Mouse (Mus musculus): ENCODE measurements around the gene Rhcg. TPM values are rescaled to one million over a fixed set of nuclear protein-coding genes. Genes with fewer than 3 reads are reported as not detected.
A peak's percentile ranks its signal among the peaks of the same experiment; 100 is the strongest.

Gene Rhcg
- polyA plus RNA-seq (2012; rRNA removed), result 4.6 and 5.5 TPM in 2 replicates

DNA sequence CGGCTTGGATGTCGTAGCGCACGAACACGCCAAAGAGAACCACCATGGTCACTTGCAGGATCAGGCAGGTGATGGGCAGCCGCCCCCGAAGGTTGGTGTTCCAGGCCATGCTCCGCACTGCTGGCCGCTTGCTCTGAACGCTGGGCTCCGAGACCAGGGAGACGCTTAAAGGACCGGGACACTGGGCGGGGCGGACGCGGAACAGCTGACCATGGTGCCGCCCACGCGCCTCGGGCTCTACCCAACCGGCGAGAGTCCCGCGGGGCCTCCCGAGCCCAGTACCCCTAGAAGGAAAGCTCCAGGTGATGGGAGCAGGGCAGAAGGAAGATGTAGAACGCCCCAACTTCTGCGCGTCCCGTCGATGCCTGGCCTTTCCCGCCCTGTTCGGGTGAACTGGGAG is at the start of gene Rhcg:
Rhcg (minus strand) TSS at position 240 of the 400 bp plus-strand sequence.
- DNase-seq (ENCODE audit: extremely low spot score in 1 of 2, low spot score in 1 of 2), result no peak

DNA sequence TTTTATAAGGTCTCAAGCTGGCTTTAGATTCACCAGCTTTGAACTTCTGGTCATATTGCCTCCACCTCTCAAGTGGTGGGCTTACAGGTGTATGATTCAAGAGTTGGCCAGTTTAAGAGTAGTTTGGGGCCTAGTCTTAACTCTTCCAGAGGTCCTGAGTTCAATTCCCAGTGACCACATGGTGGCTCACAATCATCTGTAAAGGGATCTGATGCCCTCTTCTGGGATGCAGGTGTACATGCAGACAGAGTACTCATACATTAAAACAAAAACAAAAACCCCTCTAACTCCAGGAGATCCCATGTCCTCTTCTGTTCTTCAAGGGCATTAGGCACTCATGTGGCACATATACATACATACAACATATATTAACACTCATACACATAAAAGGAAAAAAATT is 49.2 kb upstream of the Rhcg start:
- no peak for DNase-seq (ENCODE audit: extremely low spot score in 1 of 2, low spot score in 1 of 2)

DNA sequence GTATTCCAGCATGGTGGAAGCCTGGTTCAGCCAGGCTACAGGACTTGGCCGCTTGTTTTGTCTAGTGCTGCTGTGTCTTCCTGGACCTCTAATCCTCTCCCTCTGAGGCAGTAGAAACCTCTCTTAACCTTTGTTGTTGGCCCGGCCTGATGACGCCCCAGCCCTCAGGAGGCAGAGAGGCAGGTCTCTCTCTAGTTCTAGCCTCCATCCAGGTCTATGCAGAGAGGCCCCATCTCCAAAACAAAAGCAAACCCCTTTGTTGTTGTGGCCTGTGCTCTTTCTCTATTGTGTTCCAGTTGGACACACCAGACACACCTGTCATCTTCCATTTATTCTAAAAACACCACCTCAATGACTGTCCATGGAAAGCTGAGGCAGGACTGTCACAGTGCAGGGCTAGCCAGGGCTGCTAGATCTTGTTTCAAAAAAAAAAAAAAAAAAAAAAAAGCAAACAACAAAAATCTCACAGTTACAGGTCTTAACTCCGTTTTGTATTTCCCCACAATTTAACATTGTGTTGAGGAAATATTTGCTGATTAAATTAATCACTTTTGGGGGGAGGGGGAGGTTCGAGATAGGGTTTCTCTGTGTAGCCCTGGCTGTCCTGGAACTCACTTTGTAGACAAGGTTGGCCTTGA is 43.9 kb upstream of the Rhcg start:
- no peak for DNase-seq (ENCODE audit: extremely low spot score in 1 of 2, low spot score in 1 of 2)

DNA sequence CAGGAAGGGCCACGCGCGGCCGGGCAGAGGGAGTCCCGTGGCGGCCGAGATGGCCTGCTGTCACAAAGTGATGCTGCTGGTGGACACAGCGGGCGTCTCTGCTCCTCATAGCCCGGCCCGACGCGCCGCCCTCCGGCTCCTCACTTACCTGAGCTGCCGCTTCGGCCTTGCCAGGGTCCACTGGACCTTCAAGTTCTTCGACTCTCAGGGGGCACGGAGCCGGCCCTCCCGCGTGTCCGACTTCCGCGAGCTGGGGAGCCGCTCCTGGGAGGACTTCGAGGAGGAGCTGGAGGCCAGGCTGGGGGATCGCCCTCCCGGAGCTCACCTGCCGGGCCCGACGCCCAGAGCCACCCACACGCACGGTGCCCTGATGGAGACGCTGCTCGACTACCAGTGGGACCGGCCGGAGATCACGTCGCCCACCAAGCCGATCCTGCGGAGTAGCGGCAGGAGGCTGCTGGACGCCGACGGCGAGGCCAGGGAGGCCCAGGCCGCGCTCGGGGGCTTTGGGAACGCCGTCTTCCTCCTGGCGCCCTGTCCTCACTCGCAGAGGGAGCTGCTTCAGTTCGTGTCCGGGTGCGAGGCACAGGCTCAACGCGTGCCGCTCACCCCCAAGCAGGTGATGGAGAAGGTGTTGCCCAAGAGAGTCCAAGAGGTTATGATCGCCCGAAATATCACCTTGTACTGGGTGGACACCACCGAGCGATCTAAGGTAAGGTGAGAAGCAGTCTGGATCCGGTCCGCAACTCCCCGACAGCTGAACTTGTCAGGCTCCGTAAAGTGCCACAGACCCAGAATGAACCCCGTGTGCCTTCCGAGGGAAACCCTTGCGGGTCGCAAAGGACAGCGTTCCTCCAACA is 43.1 kb upstream of the Rhcg start:
- DNase-seq (ENCODE audit: extremely low spot score in 1 of 2, low spot score in 1 of 2), result peak in 1 of 2 experiments; percentile 0

DNA sequence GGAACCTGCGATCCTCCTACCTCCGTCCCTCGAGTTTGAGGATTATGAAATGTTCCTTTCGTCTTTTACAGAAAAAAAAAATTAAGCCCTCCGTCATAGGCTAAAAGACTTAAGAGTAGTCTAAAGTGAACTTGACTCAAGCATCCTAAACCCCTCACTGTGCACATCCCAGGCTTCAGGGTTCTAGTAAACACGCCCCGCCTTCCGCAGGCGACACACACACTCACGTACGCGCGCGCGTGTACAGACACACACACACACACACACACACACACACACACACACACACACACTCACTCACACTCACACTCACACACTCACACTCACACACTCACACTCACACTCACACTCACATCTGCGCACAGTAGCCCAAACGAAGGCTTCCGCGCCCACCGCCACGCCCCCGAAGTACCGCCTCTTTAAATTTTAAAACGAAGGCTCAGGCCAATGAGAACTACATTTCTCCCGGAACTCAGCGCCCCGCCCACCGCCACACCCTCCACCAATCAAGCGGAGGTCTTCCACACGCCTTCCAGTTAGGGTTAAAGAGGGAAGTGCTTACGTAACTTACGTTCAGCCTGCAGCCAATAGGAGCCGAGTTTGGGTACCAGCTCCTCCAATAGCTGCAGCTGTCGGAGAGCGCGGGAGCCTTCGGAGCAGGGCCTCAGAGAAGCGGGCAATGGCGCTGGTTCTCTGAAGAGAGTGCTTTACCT is 42.3 kb upstream of the Rhcg start, which contains the start of gene Ticrr:
Ticrr (plus strand) TSS at position 619 of the 713 bp plus-strand sequence.
- DNase-seq (ENCODE audit: extremely low spot score in 1 of 2, low spot score in 1 of 2), result peak; percentile 94 to 97

DNA sequence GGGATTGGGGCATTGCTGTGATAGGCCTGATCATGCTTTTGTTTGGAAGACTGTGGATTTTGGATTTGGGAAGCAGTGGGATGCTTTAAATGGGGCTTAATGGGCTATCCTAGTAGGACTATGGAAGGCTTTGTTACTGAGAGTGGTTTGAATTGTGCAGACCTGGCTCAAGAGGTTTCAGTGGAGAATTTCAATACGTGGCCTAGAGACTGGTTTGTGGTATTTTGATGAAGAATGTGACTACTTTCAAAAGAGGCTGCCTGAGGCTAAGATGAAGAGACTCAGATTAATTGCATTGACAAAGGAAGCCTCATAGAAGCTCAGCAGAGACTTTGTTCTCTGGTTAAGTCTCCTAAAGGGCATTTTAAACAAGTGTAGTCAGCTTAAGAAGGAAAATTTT is 37.1 kb upstream of the Rhcg start:
- DNase-seq (ENCODE audit: extremely low spot score in 1 of 2, low spot score in 1 of 2), result no peak

DNA sequence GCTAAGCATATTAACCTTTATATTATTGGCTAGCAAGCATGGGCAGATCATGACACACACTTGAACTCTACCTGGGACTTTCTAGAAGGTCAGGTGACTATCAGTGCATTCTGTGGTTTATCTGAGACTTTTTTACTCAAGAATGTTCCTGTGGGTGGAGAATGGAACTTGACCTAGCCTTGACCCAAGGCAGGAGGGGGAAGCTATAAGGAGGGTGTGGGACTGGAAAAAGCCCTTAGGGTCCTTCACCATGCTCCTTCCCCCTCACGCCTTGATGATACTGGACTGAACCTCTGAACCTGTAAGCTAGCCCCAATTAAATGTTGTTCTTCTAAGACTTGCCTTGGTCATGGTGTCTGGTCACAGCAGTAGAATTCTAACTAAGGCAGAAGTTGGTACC is 36.7 kb upstream of the Rhcg start:
- DNase-seq (ENCODE audit: extremely low spot score in 1 of 2, low spot score in 1 of 2), result no peak

DNA sequence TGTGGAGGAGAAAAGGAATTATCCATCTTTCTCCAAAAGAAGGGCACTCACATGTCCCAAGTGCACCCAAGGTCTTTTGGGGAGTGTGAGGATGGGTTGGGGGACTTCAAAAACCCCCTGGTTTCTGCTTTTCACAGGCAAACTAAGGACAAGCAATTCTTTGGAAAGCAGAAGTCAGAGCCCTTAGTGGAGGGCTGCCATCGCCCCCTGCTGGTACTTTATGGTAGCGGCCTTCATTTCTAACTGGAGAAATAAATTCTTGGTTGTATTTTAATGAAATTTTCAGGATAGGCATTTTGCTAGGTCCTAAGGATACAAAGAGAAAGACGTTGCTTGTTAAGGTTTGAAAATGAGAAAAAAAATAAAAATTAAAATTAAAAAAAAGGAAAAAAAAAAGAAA is 31.5 kb upstream of the Rhcg start:
- peak in 1 of 2 experiments; percentile 85 for DNase-seq (ENCODE audit: extremely low spot score in 1 of 2, low spot score in 1 of 2)

DNA sequence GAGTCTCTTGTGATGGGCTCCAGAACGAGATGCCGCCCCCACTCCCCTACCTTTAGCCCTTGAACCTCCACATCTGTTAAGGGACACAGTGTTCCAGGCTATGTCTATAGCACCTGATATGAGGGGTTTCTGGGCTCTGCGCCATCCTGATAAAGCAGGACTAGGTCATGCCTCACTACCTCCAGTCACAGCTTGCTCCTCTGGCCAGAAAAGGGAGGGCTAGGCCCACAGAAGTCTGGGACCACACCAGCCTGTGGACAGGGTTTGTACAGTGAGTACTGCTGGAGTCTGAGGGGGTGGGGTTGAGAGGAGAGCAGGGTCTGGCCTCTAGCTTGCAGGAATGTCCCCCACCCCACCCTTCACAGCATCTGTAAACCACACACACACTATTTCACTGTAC is 29.8 kb upstream of the Rhcg start:
- no peak for DNase-seq (ENCODE audit: extremely low spot score in 1 of 2, low spot score in 1 of 2)

DNA sequence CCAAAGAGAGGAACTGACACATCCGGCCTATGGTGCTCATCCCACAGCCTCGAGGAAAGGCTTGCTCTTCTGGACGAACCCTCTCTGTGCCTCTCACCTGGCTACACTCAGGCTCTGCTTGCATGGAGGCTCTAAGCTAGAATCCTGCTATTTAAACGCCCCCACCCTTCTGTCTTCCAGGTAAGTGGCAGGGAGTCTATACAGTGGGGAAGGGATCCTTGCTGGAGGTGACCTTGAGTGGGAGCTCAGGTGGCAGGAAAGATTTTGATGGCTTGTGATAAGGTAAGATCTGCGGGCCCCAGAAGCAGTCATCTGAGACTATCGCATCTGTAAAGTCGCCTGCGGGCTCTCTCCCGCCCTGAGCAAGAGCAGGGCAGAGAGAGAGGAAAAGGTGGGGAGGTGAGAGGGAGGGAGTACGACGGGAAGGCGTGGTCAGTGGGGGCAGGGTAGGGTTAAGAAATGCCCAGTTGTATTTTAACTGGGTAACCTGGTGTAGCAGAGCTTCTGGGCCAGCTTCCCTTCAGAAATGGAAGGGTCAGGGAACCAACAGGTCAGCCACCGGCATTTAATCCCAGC is 14.4 kb upstream of the Rhcg start:
- no peak for DNase-seq (ENCODE audit: extremely low spot score in 1 of 2, low spot score in 1 of 2)

DNA sequence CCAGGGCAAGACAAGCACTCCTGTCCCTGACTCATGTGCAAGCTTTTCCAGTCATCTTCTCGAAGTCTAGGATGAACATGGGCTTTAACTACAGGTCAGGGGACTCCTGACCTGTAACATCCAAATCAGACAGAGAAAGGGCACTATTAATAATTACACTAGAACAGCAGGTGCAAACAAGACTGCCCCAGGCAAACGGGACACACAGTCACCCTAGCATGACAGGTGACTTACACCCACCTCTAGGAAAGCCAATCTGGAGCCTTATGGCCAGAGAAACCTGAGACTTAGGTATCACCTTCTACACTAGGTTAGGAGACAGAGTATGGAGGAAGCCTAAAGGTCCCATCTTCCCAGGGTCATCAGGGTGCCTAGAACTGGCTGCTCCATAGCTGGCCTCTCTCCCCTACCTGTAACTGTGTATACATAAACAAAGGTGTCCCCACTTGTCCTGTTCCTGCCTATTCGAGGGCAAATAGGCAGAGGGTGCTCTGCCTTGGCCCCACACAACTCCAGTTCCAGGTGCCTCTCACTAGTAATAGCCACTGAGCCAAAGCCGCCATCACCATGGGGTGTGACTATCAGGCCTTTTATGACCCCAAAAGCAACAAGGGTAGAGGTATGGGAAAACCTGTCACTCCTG is 10.9 kb upstream of the Rhcg start:
- no peak for DNase-seq (ENCODE audit: extremely low spot score in 1 of 2, low spot score in 1 of 2)

DNA sequence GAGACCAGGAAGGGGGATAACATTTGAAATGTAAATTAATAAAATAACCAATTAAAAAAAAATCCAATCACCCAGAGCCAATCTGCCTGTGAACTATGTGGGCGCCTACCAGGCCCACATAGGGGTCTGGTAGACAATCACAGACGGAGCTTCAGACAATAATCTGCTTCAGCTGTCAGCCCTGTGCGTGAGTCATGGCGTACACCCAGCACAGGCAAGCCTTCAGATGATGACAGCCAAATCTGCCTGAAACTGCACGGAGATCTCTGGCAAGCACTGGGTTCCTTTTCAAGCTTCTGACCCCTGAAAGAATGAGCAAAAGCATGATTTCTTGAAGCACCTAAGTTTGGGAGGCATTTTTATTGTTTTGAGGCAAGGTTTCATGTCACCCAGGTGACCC is 8.7 kb upstream of the Rhcg start:
- no peak for DNase-seq (ENCODE audit: extremely low spot score in 1 of 2, low spot score in 1 of 2)

DNA sequence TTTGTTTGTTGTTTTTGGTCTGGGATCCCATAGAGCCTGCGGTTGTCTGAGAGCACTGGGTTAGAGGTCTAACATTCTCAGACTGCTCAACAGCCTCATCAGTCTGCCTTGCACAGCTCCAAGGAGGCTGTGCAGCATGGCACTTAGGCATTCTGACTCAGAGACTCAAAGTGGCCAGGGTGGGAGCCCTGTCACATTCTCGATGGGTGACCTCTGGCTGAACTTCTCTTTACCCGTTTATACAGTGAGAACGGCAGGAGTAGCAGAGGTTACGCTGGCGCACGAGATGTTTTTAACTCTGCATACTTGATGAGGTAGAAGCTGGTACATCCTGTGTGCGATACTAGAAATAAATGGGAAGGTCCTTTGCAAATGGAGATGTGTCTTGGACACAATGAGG is 5.6 kb upstream of the Rhcg start:
- no peak for DNase-seq (ENCODE audit: extremely low spot score in 1 of 2, low spot score in 1 of 2)

DNA sequence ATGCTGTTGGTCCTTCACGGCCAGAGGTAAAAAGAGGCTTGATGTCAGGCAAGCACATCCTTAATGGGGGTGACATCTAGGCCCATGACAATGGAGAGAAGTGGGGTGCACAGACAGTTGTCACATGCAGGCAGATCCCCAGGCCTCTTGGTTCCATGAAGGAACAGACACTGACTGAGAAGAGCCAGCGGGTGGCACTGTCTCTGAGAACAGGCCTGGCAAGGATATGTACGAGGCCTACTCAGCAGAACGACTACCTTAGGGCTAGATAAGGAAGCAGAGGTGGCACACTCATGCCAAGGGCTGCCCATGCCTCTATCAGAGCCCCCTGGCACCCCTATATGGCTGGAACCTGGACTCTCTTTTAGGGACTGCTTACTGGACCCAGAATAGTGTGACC is 2.0 kb upstream of the Rhcg start:
- no peak for DNase-seq (ENCODE audit: extremely low spot score in 1 of 2, low spot score in 1 of 2)

DNA sequence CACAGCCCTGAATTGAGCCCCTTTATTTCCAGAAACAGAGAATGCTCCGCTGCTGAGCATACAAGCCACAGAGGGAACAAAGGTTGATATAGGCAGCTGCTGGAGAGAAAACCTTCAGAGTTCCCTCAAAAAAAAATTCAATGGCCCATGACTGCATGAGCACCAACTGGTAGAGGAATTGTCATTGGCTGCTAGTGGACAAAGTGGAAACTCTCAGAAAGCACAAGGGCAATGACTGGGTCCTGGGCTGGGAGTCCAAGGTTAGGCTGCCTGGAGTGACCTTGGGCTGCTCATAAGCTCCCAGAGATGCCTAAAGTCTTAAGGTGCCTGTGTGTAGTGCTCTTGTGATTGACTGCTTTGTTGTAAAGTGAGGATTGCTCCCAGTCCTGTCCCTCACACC is 1.5 kb downstream of the Rhcg start:
- no peak for DNase-seq (ENCODE audit: extremely low spot score in 1 of 2, low spot score in 1 of 2)

DNA sequence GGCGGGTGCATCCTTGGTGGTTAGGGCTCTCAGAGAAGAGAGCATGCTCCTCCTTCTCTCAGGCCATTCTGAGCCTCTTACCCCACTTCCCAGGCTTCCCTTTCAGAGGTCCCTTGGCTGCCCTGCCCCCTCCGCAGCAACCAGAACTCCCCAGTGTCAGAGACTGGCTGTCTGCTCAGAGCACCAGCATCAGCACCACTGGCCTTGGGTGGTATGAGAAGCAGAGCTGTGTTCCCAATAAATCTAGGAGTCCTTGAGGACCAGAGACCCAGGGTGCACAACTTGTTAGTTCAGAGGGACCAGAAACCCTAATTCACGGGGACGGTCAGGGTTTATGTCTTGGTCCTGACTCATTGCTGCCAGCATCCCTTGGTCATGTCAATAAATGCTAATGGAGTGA is 2.4 kb downstream of the Rhcg start:
- DNase-seq (ENCODE audit: extremely low spot score in 1 of 2, low spot score in 1 of 2), result no peak

DNA sequence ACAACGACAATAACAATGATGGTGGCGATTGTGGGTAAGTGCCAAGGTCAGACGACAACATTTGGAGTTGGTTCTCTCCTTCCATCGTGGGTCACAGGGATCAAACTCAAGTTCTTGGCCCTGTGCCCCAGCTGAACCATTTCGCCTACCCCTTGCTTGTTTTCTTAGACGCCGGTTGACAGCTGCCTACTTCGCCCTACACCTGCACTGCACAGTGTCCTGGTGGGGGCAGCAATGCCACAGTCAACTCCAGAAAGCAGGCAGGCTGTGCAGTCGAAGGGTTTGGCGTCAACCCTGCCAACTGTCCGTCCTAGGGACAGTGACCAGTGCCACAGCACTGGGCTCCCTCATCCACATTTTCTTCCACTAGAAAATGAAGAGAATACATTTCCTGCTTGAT is 4.1 kb downstream of the Rhcg start:
- no peak for DNase-seq (ENCODE audit: extremely low spot score in 1 of 2, low spot score in 1 of 2)

DNA sequence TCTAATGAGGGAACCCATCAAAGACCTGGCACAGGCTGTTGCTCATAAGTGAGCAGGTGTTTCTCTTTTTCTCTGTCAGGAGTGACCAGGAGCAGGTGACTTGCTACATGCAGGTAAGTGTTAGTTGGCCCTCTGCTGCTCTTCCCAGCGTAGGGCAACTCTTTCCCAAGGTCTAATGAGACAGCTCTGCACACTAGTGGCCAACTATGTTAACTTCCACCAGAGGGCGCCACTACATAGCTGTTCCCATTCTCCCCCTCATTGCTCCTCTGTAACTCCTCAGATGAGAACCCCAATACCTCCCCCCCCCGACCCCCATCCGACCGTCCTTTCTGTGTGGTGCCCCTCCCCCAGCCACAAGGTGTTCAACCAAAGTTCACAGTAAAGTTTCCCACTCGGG is 4.7 kb downstream of the Rhcg start:
- DNase-seq (ENCODE audit: extremely low spot score in 1 of 2, low spot score in 1 of 2), result peak in 1 of 2 experiments; percentile 87

DNA sequence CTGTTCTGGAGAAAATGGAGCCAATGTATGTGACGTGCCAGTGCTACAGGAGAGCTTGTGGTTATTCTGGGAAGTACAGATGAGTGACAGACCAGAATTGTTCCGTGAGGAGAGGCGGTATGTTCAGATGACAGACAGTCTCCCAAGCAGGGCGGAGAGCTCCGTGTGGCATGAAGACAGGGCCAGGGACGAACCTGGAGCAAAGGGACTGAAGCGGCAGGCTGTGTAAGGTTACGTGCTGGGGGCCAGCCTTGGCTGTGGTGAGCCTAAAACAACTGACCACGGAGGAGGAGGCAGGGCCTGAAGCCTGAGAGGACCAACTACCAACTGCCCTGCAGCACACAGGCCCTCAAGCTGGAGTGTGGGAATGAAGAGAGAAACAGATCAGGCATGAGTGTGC is 5.6 kb downstream of the Rhcg start:
- no peak for DNase-seq (ENCODE audit: extremely low spot score in 1 of 2, low spot score in 1 of 2)

DNA sequence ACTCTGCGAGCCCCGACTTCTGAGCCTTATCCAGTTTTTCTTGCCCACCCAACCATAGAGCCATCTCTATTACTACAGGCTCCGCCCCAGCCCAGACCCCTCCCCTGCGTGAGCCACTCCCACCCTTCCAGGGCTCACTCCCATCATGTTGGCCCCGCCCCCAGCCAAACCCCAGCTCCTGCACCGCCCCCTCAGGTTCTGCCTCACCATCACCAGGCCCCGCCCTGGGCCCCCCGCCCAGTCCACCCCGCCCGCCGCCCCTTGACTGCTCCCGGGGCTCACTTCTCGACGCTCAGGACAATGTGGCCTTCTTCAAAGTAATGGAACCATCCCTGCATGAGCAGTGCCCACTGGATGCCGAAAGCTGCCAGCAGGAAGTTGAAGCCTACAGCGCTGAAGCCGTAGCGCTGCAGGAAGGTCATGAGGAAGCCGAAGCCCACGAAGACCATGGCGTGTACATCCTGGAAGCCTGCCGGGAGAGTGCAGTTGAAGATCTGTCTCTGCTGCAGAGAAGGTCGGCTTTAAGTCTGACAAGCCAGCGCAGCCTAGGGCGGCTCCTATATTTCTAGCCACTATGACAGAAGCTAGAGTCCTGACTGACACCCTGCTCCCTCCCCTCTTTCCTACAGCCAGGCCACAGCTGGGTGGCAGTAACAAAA is 10.1 kb downstream of the Rhcg start:
- DNase-seq (ENCODE audit: extremely low spot score in 1 of 2, low spot score in 1 of 2), result no peak

Data from frontal cortex, adult 2 months (tissue).